Mouse (Mus musculus) C2C12 (cell line): ENCODE results near the gene Rnf114. TPM values are rescaled to one million over a fixed set of nuclear protein-coding genes. Genes with fewer than 3 reads are reported as not detected.

ENCODE experiments used
- H3K27me3 ChIP-seq: one replicate; pipeline ENCODE4 v1.6.1; 2011; ENCODE audit not compliant: control insufficient read depth, insufficient read depth, insufficient read length
- H3K36me3 ChIP-seq: one replicate; pipeline ENCODE4 v1.6.1; 2011; ENCODE audit not compliant: control insufficient read depth, insufficient read depth
- H3K4me3 ChIP-seq: one replicate; pipeline ENCODE4 v1.5.1; 2011; ENCODE audit warnings: mild to moderate bottlenecking, control low read depth; ENCODE audit not compliant: poor library complexity, insufficient read depth, severe bottlenecking
- H3K79me2 ChIP-seq: one replicate; pipeline ENCODE4 v1.6.1; 2011; ENCODE audit not compliant: control insufficient read depth, insufficient read depth
- H3K79me3 ChIP-seq: one replicate; pipeline ENCODE4 v1.6.1; 2011; ENCODE audit warnings: low read depth, control low read depth
- H3ac ChIP-seq: one replicate; pipeline ENCODE3; 2011; ENCODE audit warnings: low read depth; ENCODE audit not compliant: control insufficient read depth, insufficient read length
- CEBPB ChIP-seq: IDR thresholded peaks from one replicate; pipeline ENCODE4 v1.6.1; 2011; ENCODE audit warnings: low read depth, mild to moderate bottlenecking, control low read depth, moderate library complexity
- CTCF ChIP-seq: IDR thresholded peaks from one replicate; pipeline ENCODE4 v1.5.1; 2011; ENCODE audit not compliant: control insufficient read depth, insufficient read depth, insufficient read length
- FOSL1 ChIP-seq: IDR thresholded peaks from one replicate; pipeline ENCODE4 v1.8.0; 2011; ENCODE audit warnings: mild to moderate bottlenecking, low read length; ENCODE audit not compliant: poor library complexity, insufficient read depth, severe bottlenecking
- MAX ChIP-seq: IDR thresholded peaks from one replicate; pipeline ENCODE4 v1.6.1; 2011; ENCODE audit warnings: mild to moderate bottlenecking, control low read depth
- MYOD1 ChIP-seq: IDR thresholded peaks from one replicate; pipeline ENCODE4 v1.6.1; 2011; ENCODE audit warnings: low read depth; ENCODE audit not compliant: control insufficient read depth, insufficient read length
- MYOG ChIP-seq: IDR thresholded peaks from one replicate; pipeline ENCODE4 v1.6.1; 2011; ENCODE audit not compliant: control insufficient read depth, insufficient read length; ENCODE audit errors: extremely low read depth
- USF1 ChIP-seq: IDR thresholded peaks from one replicate; pipeline ENCODE4 v1.6.1; 2011; ENCODE audit warnings: low read depth, mild to moderate bottlenecking, control low read depth, moderate library complexity
- polyA plus RNA-seq: library from polyadenylated mRNA; unstranded; fragments of >200 nt; fragmentation: generic; extraction: Trizol; gene quantifications from one replicate; pipeline ENCODE4 v1.2.1, GENCODE M21; 2012; ENCODE audit warnings: missing spikeins

Rnf114 gene
- polyA plus RNA-seq, 1 experiment, result 35.4 TPM

GRCm38 (mm10) chr2:167459071-167459865 is 33.2 kb upstream of the Rnf114 start:
- H3K27me3 ChIP-seq, result no peaks in the 10 kb centered on the region
- TF ChIP-seq USF1 (no peak), CTCF (no peak)

DNA sequence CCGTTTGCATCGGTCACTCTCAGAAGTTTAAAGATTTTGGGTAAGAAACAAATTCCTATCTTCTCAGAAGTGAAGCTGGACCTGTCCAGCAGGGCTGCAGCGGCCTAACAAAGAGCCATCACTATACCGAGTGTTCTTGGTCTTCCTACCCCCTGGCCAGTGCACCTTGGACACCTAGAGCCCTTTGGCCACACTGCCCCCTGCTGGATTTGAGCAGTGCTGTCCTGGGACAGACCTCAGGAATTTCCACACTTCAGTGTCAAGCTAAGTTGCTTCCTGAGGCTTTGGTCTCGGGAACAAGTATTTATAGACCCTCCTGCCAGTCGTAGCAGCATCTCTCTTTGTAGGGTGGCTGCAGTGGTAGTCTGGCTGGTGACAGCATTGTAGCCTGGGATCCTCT is 29.5 kb upstream of the Rnf114 start:
- TF ChIP-seq CTCF, result peak; percentile 79
- no peak for TF ChIP-seq MYOG
- Histone ChIP-seq H3ac (no peak overlapping the region), H3K79me2 (no peaks in the 10 kb centered on the region), H3K4me3 (no peak overlapping the region), H3K36me3 (peaks cover 41% of the 10 kb centered on the region), H3K79me3 (no peaks in the 10 kb centered on the region), H3K27me3 (no peaks in the 10 kb centered on the region)

More at GRCm38 (mm10) chr2:167459071-167459865, 33.2 kb upstream of the Rnf114 start:
- H3K36me3 ChIP-seq, result peaks cover 46% of the 10 kb centered on the region
- H3ac ChIP-seq, result no peak overlapping the region
- no peaks in the 10 kb centered on the region for H3K79me3 ChIP-seq
- H3K4me3 ChIP-seq, result no peak overlapping the region
- H3K79me2 ChIP-seq, result no peaks in the 10 kb centered on the region

DNA sequence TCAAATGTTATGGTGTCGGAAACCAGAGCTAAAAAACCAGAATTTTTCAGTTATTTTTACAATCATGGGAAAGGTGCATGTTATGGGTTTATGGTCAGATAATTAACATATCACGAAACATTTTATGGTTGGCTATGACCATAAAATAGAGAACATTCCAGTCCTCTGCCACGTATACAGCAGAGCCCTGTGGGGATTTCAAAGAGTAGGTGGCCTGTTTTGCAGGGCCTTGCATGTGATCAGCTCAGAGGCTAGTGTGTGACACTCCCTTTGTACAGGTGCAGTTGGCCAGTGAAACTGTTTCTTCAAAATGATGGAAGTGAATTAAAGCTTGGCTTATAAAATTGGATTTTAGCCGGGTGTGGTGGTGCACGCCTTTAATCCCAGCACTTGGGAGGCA is 28.6 kb upstream of the Rnf114 start:
- Histone ChIP-seq H3ac (no peak overlapping the region), H3K79me2 (no peaks in the 10 kb centered on the region), H3K79me3 (no peaks in the 10 kb centered on the region), H3K4me3 (no peak overlapping the region), H3K27me3 (no peaks in the 10 kb centered on the region), H3K36me3 (peaks cover 39% of the 10 kb centered on the region)
- no peak for TF ChIP-seq USF1

GRCm38 (mm10) chr2:167465951-167466350 is 26.5 kb upstream of the Rnf114 start:
- Histone ChIP-seq H3K4me3 (no peak overlapping the region), H3K36me3 (peaks cover 42% of the 10 kb centered on the region)
- TF ChIP-seq CEBPB (no peak), MAX (no peak), MYOG (no peak), FOSL1 (no peak), MYOD1 (no peak), CTCF (no peak), USF1 (no peak)

GRCm38 (mm10) chr2:167467214-167467613 is 25.2 kb upstream of the Rnf114 start:
- Histone ChIP-seq H3K4me3 (no peak overlapping the region), H3K79me3 (no peaks in the 10 kb centered on the region), H3ac (no peak overlapping the region), H3K36me3 (peaks cover 54% of the 10 kb centered on the region), H3K79me2 (no peaks in the 10 kb centered on the region), H3K27me3 (no peaks in the 10 kb centered on the region)
- TF ChIP-seq CTCF (no peak), MAX (no peak), MYOD1 (no peak), FOSL1 (no peak), USF1 (no peak), MYOG (no peak), CEBPB (no peak)

More at GRCm38 (mm10) chr2:167465951-167466350, 26.5 kb upstream of the Rnf114 start:
- Histone ChIP-seq H3K27me3 (no peaks in the 10 kb centered on the region), H3K79me3 (no peaks in the 10 kb centered on the region), H3K79me2 (no peaks in the 10 kb centered on the region), H3ac (no peak overlapping the region)

- H3K36me3 ChIP-seq, result peaks cover 64% of the 10 kb centered on the region
- no peaks in the 10 kb centered on the region for H3K79me3 ChIP-seq
- H3K27me3 ChIP-seq, result no peaks in the 10 kb centered on the region
- no peaks in the 10 kb centered on the region for H3K79me2 ChIP-seq
- TF ChIP-seq FOSL1 (no peak), MAX (no peak), MYOD1 (no peak), CEBPB (no peak), CTCF (no peak), MYOG (no peak), USF1 (no peak)
- H3K4me3 ChIP-seq, result no peak overlapping the region
- H3ac ChIP-seq, result no peak overlapping the region
Measured at GRCm38 (mm10) chr2:167468444-167468843, 24.0 kb upstream of the Rnf114 start.
